In the genomic region with DNA sequence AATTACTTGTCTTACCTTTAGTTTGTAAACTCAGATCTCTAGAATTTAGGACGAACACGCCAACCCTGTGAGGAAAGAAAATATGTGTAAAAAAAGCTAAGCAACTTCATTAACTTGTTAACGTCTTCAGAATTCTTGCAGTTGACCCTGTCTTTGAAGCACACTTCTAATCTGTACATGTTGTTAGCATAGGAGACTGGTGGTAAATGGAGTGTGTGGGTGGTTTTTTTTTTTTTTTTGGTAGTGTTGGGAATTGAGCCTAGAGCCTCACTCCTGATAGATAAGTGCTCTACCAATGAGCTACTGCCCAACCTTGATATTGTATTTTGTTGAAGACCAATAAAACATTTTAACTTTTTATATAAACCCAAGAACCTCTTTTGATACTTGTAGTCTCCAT, we compare ENCODE assay signal across 8 mouse cellular contexts. TPM values are rescaled to one million over a fixed set of nuclear protein-coding genes. Genes with fewer than 3 reads are reported as not detected.
A peak's percentile ranks its signal among the peaks of the same experiment; 100 is the strongest.
DNase-seq lines count a peak whose midpoint lies in the region; ATAC-seq and TF ChIP-seq lines count a peak whose summit lies in the region.

No protein-coding gene starts in this region.

- intact Hi-C loops in left cerebral cortex, postnatal 10 days (cut with DNase I): loop anchor here (5.0 kb wide), 2 partner anchors 109 to 516 kb away; no protein-coding TSS in a partner anchor

- 0 out of 2 replicates have a peak overlapping the region, but pooled peaks have one; percentile 86 for H3K4me3 ChIP-seq in kidney, postnatal 0 days (replicated peaks; ENCODE audit: low read depth, low read length)
- H3K4me3 ChIP-seq in embryonic facial prominence, embryonic 10.5 days: peak overlapping the region; percentile 89
- peak overlapping the region; percentile 59 for H3K4me3 ChIP-seq in intestine, embryonic 14.5 days (ENCODE audit: low read depth, low read length)
- H3K4me3 ChIP-seq in midbrain, postnatal 0 days (ENCODE audit: low read depth, low read length): peak overlapping the region; percentile 95

- no peaks in the 10 kb centered on the region for H3K36me3 ChIP-seq in kidney, postnatal 0 days (ENCODE audit: insufficient read depth, low read length)
- peaks cover 11% of the 10 kb centered on the region for H3K36me3 ChIP-seq in embryonic facial prominence, embryonic 10.5 days (replicated peaks)
- H3K36me3 ChIP-seq in intestine, embryonic 14.5 days (ENCODE audit: control insufficient read depth, insufficient read depth, low read length): no peaks in the 10 kb centered on the region
- no peaks in the 10 kb centered on the region for H3K36me3 ChIP-seq in midbrain, postnatal 0 days (ENCODE audit: insufficient read depth, low read length)

- TF ChIP-seq CTCF in kidney, postnatal 0 days (IDR thresholded peaks at IDR 0.05; ENCODE audit: low read depth): no peak
- TF ChIP-seq CTCF in midbrain, postnatal 0 days (IDR thresholded peaks at IDR 0.05): no peak

- ATAC-seq in kidney, postnatal 0 days (replicated peaks; ENCODE audit: low FRiP score, low read depth): no peak
- ATAC-seq in intestine, embryonic 14.5 days (replicated peaks; ENCODE audit: low FRiP score, low TSS enrichment, low read depth): no peak
- no peak for ATAC-seq in midbrain, postnatal 0 days (ENCODE audit: low FRiP score)

- H3K9me3 ChIP-seq in kidney, postnatal 0 days (replicated peaks; ENCODE audit: low read length): no peaks in the 10 kb centered on the region
- no peaks in the 10 kb centered on the region for H3K9me3 ChIP-seq in embryonic facial prominence, embryonic 10.5 days
- H3K9me3 ChIP-seq in intestine, embryonic 14.5 days (ENCODE audit: control insufficient read depth, low read length): no peaks in the 10 kb centered on the region
- no peaks in the 10 kb centered on the region for H3K9me3 ChIP-seq in midbrain, postnatal 0 days (ENCODE audit: low read length)

- no peaks in the 10 kb centered on the region for H3K27me3 ChIP-seq in kidney, postnatal 0 days (ENCODE audit: insufficient read depth, low read length)
- no peaks in the 10 kb centered on the region for H3K27me3 ChIP-seq in embryonic facial prominence, embryonic 10.5 days (replicated peaks; ENCODE audit: low read depth, poor library complexity, severe bottlenecking)
- H3K27me3 ChIP-seq in intestine, embryonic 14.5 days (replicated peaks; ENCODE audit: control insufficient read depth, insufficient read depth, low read length): no peaks in the 10 kb centered on the region
- H3K27me3 ChIP-seq in midbrain, postnatal 0 days (ENCODE audit: insufficient read depth, low read length): no peaks in the 10 kb centered on the region

- H3K4me1 ChIP-seq in kidney, postnatal 0 days (replicated peaks; ENCODE audit: insufficient read depth, low read length): peaks cover 6% of the 10 kb centered on the region; the same call in 1 of the 2 replicates
- peaks cover 36% of the 10 kb centered on the region for H3K4me1 ChIP-seq in embryonic facial prominence, embryonic 10.5 days
- peaks cover 23% of the 10 kb centered on the region for H3K4me1 ChIP-seq in intestine, embryonic 14.5 days (replicated peaks; ENCODE audit: control insufficient read depth, insufficient read depth, low read length)
- peaks cover 15% of the 10 kb centered on the region; the same call in 1 of the 2 replicates for H3K4me1 ChIP-seq in midbrain, postnatal 0 days (ENCODE audit: insufficient read depth, low read length)

- WGBS in kidney, postnatal 0 days: 43% methylated on average over 3 of the region's 3 CpGs
- WGBS in embryonic facial prominence, embryonic 10.5 days: 56% methylated on average over 3 of the region's 3 CpGs
- WGBS in intestine, embryonic 14.5 days: 53% methylated on average over 3 of the region's 3 CpGs
- 41% methylated on average over 3 of the region's 3 CpGs for WGBS in midbrain, postnatal 0 days

- H3K4me2 ChIP-seq in kidney, postnatal 0 days (ENCODE audit: low read length): peak overlapping the region; percentile 66; the same call in 1 of the 2 replicates
- H3K4me2 ChIP-seq in intestine, embryonic 14.5 days (ENCODE audit: low read length): peak overlapping the region; percentile 76
- peak overlapping the region; percentile 69 for H3K4me2 ChIP-seq in midbrain, postnatal 0 days (ENCODE audit: low read depth, low read length, poor library complexity, severe bottlenecking)

- no peak overlapping the region for H3K9ac ChIP-seq in kidney, postnatal 0 days (ENCODE audit: low read depth, low read length)
- H3K9ac ChIP-seq in intestine, embryonic 14.5 days (ENCODE audit: low read length): peak overlapping the region; percentile 80; the same call in 1 of the 2 replicates
- peak overlapping the region; percentile 36; the same call in 1 of the 2 replicates for H3K9ac ChIP-seq in midbrain, postnatal 0 days (replicated peaks; ENCODE audit: low read length, poor library complexity, severe bottlenecking)

- DNase-seq in kidney, postnatal 0 days (ENCODE audit: low spot score): no peak
- DNase-seq in kidney, postnatal 4 days: no peak
- no peak for DNase-seq in embryonic facial prominence, embryonic 10.5 days (ENCODE audit: low spot score)
- DNase-seq in intestine, embryonic 14.5 days (ENCODE audit: low spot score): no peak
- no peak for DNase-seq in midbrain, postnatal 0 days (ENCODE audit: low spot score)
- DNase-seq in right cerebral cortex, postnatal 25 days: no peak
- DNase-seq in left cerebral cortex, postnatal 10 days (ENCODE audit: extremely low spot score in 1 of 2, low spot score in 2 of 2): no peak
- no peak for DNase-seq in urinary bladder, postnatal 14 days (ENCODE audit: low spot score)

- no peak overlapping the region for H3K27ac ChIP-seq in kidney, postnatal 0 days
- H3K27ac ChIP-seq in embryonic facial prominence, embryonic 10.5 days (replicated peaks): peak overlapping the region; percentile 99; the same call in 1 of the 2 replicates
- H3K27ac ChIP-seq in intestine, embryonic 14.5 days (ENCODE audit: low read depth): no peak overlapping the region
- no peak overlapping the region for H3K27ac ChIP-seq in midbrain, postnatal 0 days (ENCODE audit: low read depth, low read length)

RNA-seq across cellular contexts. Expression of a gene that starts 2.1 kb away (rescaled TPM):
- 10.7 and 12.2 TPM in 2 replicates for polyA plus RNA-seq in kidney, postnatal 0 days (2015; fragmentation: Nextera tagmentation; extraction: Ambion mirVana)
- polyA plus RNA-seq in embryonic facial prominence, embryonic 10.5 days (2016; fragmentation: Nextera tagmentation; extraction: Ambion mirVana): 23.0 and 25.7 TPM in 2 replicates
- polyA plus RNA-seq in intestine, embryonic 14.5 days (2014; fragmentation: Nextera tagmentation; extraction: Ambion mirVana): 22.3 and 23.9 TPM in 2 replicates
- total RNA-seq in midbrain, postnatal 0 days (2014; rRNA removed): 29.3 and 39.2 TPM in 2 replicates
- 11.6 and 12.7 TPM in 2 replicates for polyA plus RNA-seq in midbrain, postnatal 0 days (2015; fragmentation: Nextera tagmentation; extraction: Ambion mirVana)
- total RNA-seq in left cerebral cortex, postnatal 10 days (2021): 100 to 1,000 TPM in 1 of 2 experiments, 10 to 100 TPM in 1; 96.8 to 119 TPM
